Mouse (Mus musculus): ENCODE measurements around the gene Bysl. TPM values are rescaled to one million over a fixed set of nuclear protein-coding genes. Genes with fewer than 3 reads are reported as not detected.
"Not testable (repeated sequence)": the region's sequence is repeated elsewhere in the genome, so short reads cannot be mapped to it uniquely, and the experiment has no call there.

The Bysl gene
- polyA plus RNA-seq, 1 experiment from 2014 or later, result 20.1 TPM

- no peaks in the 10 kb centered on the region for H3K9me3 ChIP-seq
- peaks cover 16% of the 10 kb centered on the region for H3K4me1 ChIP-seq (replicated peaks)
- peaks cover 14% of the 10 kb centered on the region for H3K36me3 ChIP-seq
- H3K9ac ChIP-seq, result no peak overlapping the region
- ATAC-seq, result no peak
- WGBS, result 83% methylated on average over 1 of the region's 1 CpGs
- H3K4me2 ChIP-seq (replicated peaks), result no peak overlapping the region
- H3K27ac ChIP-seq, result no peak overlapping the region
- H3K4me3 ChIP-seq (replicated peaks), result no peak overlapping the region
- H3K27me3 ChIP-seq (replicated peaks), result no peaks in the 10 kb centered on the region
These were observed 2.7 kb upstream of the Bysl start for GRCm38 (mm10) chr17:47614018-47614417.

GRCm38 (mm10) chr17:47611661-47611982, 330 bp upstream of the Bysl start:
- H3K36me3 ChIP-seq, result peaks cover 13% of the 10 kb centered on the region
- no peak for ATAC-seq
- no peaks in the 10 kb centered on the region for H3K27me3 ChIP-seq (replicated peaks)
- WGBS, result under 1% methylated on average over 13 of the region's 13 CpGs
- peak overlapping the region; percentile 24; the same call in 1 of the 2 replicates for H3K27ac ChIP-seq
- H3K9me3 ChIP-seq, result no peaks in the 10 kb centered on the region
- peak overlapping the region; percentile 79 for H3K4me2 ChIP-seq (replicated peaks)
- H3K4me3 ChIP-seq (replicated peaks), result peak overlapping the region; percentile 74
- H3K4me1 ChIP-seq (replicated peaks), result peaks cover 16% of the 10 kb centered on the region
- peak overlapping the region; percentile 68 for H3K9ac ChIP-seq

GRCm38 (mm10) chr17:47609182-47609581, 2.1 kb downstream of the Bysl start:
- H3K4me2 ChIP-seq (replicated peaks), result no peak overlapping the region
- no peaks in the 10 kb centered on the region for H3K9me3 ChIP-seq
- no peak overlapping the region for H3K27ac ChIP-seq
- peaks cover 16% of the 10 kb centered on the region for H3K4me1 ChIP-seq (replicated peaks)
- no peak for ATAC-seq
- no peak overlapping the region for H3K9ac ChIP-seq
- H3K4me3 ChIP-seq (replicated peaks), result no peak overlapping the region
- peaks cover 26% of the 10 kb centered on the region; the same call in 1 of the 2 replicates for H3K36me3 ChIP-seq
- 87% methylated on average over 4 of the region's 4 CpGs for WGBS
- no peaks in the 10 kb centered on the region for H3K27me3 ChIP-seq (replicated peaks)

GRCm38 (mm10) chr17:47606220-47606619, 5.1 kb downstream of the Bysl start:
- Histone ChIP-seq H3K4me2 (replicated peaks) (no peak overlapping the region), H3K9me3 (no peaks in the 10 kb centered on the region), H3K4me3 (replicated peaks) (no peak overlapping the region), H3K9ac (no peak overlapping the region), H3K27ac (no peak overlapping the region), H3K4me1 (replicated peaks) (0 out of 2 replicates have a peak, but pooled peaks cover 4% of the 10 kb centered on the region), H3K27me3 (replicated peaks) (no peaks in the 10 kb centered on the region), H3K36me3 (peaks cover 45% of the 10 kb centered on the region)
- no peak for ATAC-seq
- WGBS, result 71% methylated on average over 5 of the region's 5 CpGs

- ATAC-seq, result no peak
- no peak overlapping the region for H3K4me3 ChIP-seq (replicated peaks)
- peaks cover 56% of the 10 kb centered on the region for H3K36me3 ChIP-seq
- H3K4me2 ChIP-seq (replicated peaks), result no peak overlapping the region
- H3K4me1 ChIP-seq (replicated peaks), result peaks cover 14% of the 10 kb centered on the region
- H3K27me3 ChIP-seq (replicated peaks), result no peaks in the 10 kb centered on the region
- WGBS, result 95% methylated on average over 11 of the region's 11 CpGs
- no peaks in the 10 kb centered on the region for H3K9me3 ChIP-seq
- H3K27ac ChIP-seq, result no peak overlapping the region
- no peak overlapping the region for H3K9ac ChIP-seq
These were observed 9.0 kb downstream of the Bysl start for GRCm38 (mm10) chr17:47602289-47602688.

GRCm38 (mm10) chr17:47601389-47601755, 9.9 kb downstream of the Bysl start:
- no peak overlapping the region for H3K4me3 ChIP-seq (replicated peaks)
- WGBS, result 85% methylated on average over 10 of the region's 10 CpGs
- H3K4me1 ChIP-seq (replicated peaks), result peaks cover 23% of the 10 kb centered on the region
- H3K4me2 ChIP-seq (replicated peaks), result no peak overlapping the region
- peaks cover 48% of the 10 kb centered on the region for H3K36me3 ChIP-seq
- no peaks in the 10 kb centered on the region for H3K27me3 ChIP-seq (replicated peaks)
- H3K9ac ChIP-seq, result no peak overlapping the region
- no peak overlapping the region for H3K27ac ChIP-seq
- ATAC-seq, result no peak
- no peaks in the 10 kb centered on the region for H3K9me3 ChIP-seq

- H3K9ac ChIP-seq, result no peak overlapping the region
- WGBS, result 82% methylated on average over 13 of the region's 13 CpGs
- ATAC-seq, result no peak
- peaks cover 27% of the 10 kb centered on the region for H3K4me1 ChIP-seq (replicated peaks)
- peaks cover 45% of the 10 kb centered on the region for H3K36me3 ChIP-seq
- no peak overlapping the region for H3K4me2 ChIP-seq (replicated peaks)
- no peaks in the 10 kb centered on the region for H3K9me3 ChIP-seq
- H3K27me3 ChIP-seq (replicated peaks), result no peaks in the 10 kb centered on the region
- peak overlapping the region; percentile 27 for H3K27ac ChIP-seq
- no peak overlapping the region for H3K4me3 ChIP-seq (replicated peaks)
These were observed 10.5 kb downstream of the Bysl start for GRCm38 (mm10) chr17:47600601-47601388.

GRCm38 (mm10) chr17:47599511-47600297, 11.6 kb downstream of the Bysl start:
- peak overlapping the region; percentile 56 for H3K27ac ChIP-seq
- no peak overlapping the region for H3K4me3 ChIP-seq (replicated peaks)
- no peak for ATAC-seq
- H3K9me3 ChIP-seq, result no peaks in the 10 kb centered on the region
- H3K4me2 ChIP-seq (replicated peaks), result no peak overlapping the region
- 74% methylated on average over 11 of the region's 11 CpGs for whole genome bisulfite sequencing
- H3K4me1 ChIP-seq (replicated peaks), result peaks cover 27% of the 10 kb centered on the region
- H3K27me3 ChIP-seq (replicated peaks), result no peaks in the 10 kb centered on the region
- no peak overlapping the region for H3K9ac ChIP-seq
- peaks cover 36% of the 10 kb centered on the region for H3K36me3 ChIP-seq

- H3K27me3 ChIP-seq (replicated peaks); ATAC-seq; H3K4me3 ChIP-seq (replicated peaks); H3K4me2 ChIP-seq (replicated peaks); H3K9me3 ChIP-seq: not testable (repeated sequence)
- 75% methylated on average over 10 of the region's 10 CpGs for WGBS
- Histone ChIP-seq H3K27ac (peak overlapping the region; percentile 96), H3K4me1 (replicated peaks) (peaks cover 27% of the 10 kb centered on the region), H3K9ac (0 out of 2 replicates have a peak overlapping the region, but pooled peaks have one; percentile 10), H3K36me3 (peaks cover 30% of the 10 kb centered on the region)
These were observed 12.6 kb downstream of the Bysl start for GRCm38 (mm10) chr17:47598580-47599304.

GRCm38 (mm10) chr17:47597838-47598579, 13.3 kb downstream of the Bysl start:
- H3K36me3 ChIP-seq, result peaks cover 27% of the 10 kb centered on the region

GRCm38 (mm10) chr17:47597261-47597660, 14.0 kb downstream of the Bysl start:
- Histone ChIP-seq H3K27ac (peak overlapping the region; percentile 96), H3K4me3 (replicated peaks) (peak overlapping the region; percentile 94), H3K4me1 (replicated peaks) (peaks cover 32% of the 10 kb centered on the region), H3K36me3 (peaks cover 22% of the 10 kb centered on the region), H3K27me3 (replicated peaks) (no peaks in the 10 kb centered on the region), H3K9me3 (no peaks in the 10 kb centered on the region), H3K9ac (peak overlapping the region; percentile 89; the same call in 1 of the 2 replicates), H3K4me2 (replicated peaks) (peak overlapping the region; percentile 79)
- 46% methylated on average over 13 of the region's 13 CpGs for WGBS
- ATAC-seq, result no peak

More at GRCm38 (mm10) chr17:47597838-47598579, 13.3 kb downstream of the Bysl start:
- Histone ChIP-seq H3K9ac (peak overlapping the region; percentile 30; the same call in 1 of the 2 replicates), H3K4me2 (replicated peaks) (peak overlapping the region; percentile 79), H3K9me3 (no peaks in the 10 kb centered on the region), H3K27ac (peak overlapping the region; percentile 96), H3K4me1 (replicated peaks) (peaks cover 27% of the 10 kb centered on the region), H3K4me3 (replicated peaks) (peak overlapping the region; percentile 94; the same call in 1 of the 2 replicates), H3K27me3 (replicated peaks) (no peaks in the 10 kb centered on the region)
- WGBS, result 19% methylated on average over 10 of the region's 10 CpGs
- no peak for ATAC-seq

All from intestine, embryonic 15.5 days (tissue).